Mouse (Mus musculus) ES-E14 (cell line): Measurements from ENCODE around the gene Smok2a.
"Not testable (repeated sequence)": the region's sequence is repeated elsewhere in the genome, so short reads cannot be mapped to it uniquely, and the experiment has no call there.

Source experiments
- CHD2 ChIP-seq: IDR thresholded peaks from 2 replicates; pipeline ENCODE4 v1.6.1; 2014; ENCODE audit warnings: mild to moderate bottlenecking, low read depth, low read length, inconsistent platforms
- ZC3H11A ChIP-seq: IDR thresholded peaks from 2 replicates; pipeline ENCODE4 v1.6.1; 2012; ENCODE audit warnings: low read depth, mild to moderate bottlenecking, inconsistent platforms, low read length, borderline replicate concordance

- not testable (repeated sequence) for TF ChIP-seq CHD2, ZC3H11A
Measured at GRCm38 (mm10) chr17:13173578-13173977, 47.4 kb upstream of the Smok2a start.
